Mouse (Mus musculus): ENCODE measurements around the gene Dnajc2. TPM values are rescaled to one million over a fixed set of nuclear protein-coding genes. Genes with fewer than 3 reads are reported as not detected.

The Dnajc2 gene
- 92.3 TPM for polyA plus RNA-seq (2017; shearing (Covaris generic))

GRCm38 (mm10) chr5:21785053-21785452 is at the start of gene Dnajc2, which contains the start of gene Psmc2:
Dnajc2 (minus strand) TSS chr5:21785251.
Psmc2 (plus strand) TSS chr5:21785283.

GRCm38 (mm10) chr5:21736956-21737585 is 48.0 kb downstream of the Dnajc2 start, which contains the start of gene Pmpcb:
Pmpcb (plus strand) TSS chr5:21737141.

Other genes with a start within 250 kb of the Dnajc2 start
- gene Lrrc17, start 241.7 kb downstream of the Dnajc2 start, polyA plus RNA-seq (2017; shearing (Covaris generic)), result 0.13 TPM
- 0.10 TPM for gene Fbxl13, start 139.6 kb downstream of the Dnajc2 start, polyA plus RNA-seq (2017; shearing (Covaris generic))
- 40.6 TPM for gene Armc10, start 139.4 kb downstream of the Dnajc2 start, polyA plus RNA-seq (2017; shearing (Covaris generic))
- 3.9 TPM for gene Napepld, start 83.9 kb downstream of the Dnajc2 start, polyA plus RNA-seq (2017; shearing (Covaris generic))
- 68.8 TPM for gene Pmpcb, start 48.1 kb downstream of the Dnajc2 start, polyA plus RNA-seq (2017; shearing (Covaris generic))
- 135 TPM for gene Psmc2, start within 50 bp of the Dnajc2 start, polyA plus RNA-seq (2017; shearing (Covaris generic))
- not detected for gene Slc26a5, start 80.4 kb upstream of the Dnajc2 start, polyA plus RNA-seq (2017; shearing (Covaris generic))